Mouse (Mus musculus) ES-E14 (cell line): ENCODE measurements around the gene Tbc1d24. TPM values are rescaled to one million over a fixed set of nuclear protein-coding genes. Genes with fewer than 3 reads are reported as not detected.

Experiments used
- DNase-seq: peaks from one replicate; pipeline ENCODE4 v3.0.0-alpha.2; 2013; ENCODE audit warnings: low read depth, low spot score
- H3K27ac ChIP-seq: 2 replicates; pipeline ENCODE4 v1.5.1; 2012; ENCODE audit warnings: low read depth, mild to moderate bottlenecking, low read length, moderate library complexity, mixed read lengths; ENCODE audit not compliant: poor library complexity, insufficient read depth, severe bottlenecking
- H3K36me3 ChIP-seq: 2 replicates; pipeline ENCODE4 v1.6.1; 2012; ENCODE audit warnings: mild to moderate bottlenecking, low read length, moderate library complexity, mixed read lengths; ENCODE audit not compliant: control insufficient read depth, poor library complexity, insufficient read depth, severe bottlenecking
- H3K4me1 ChIP-seq, 2 experiments: fragments of 150-350 bp in 1 of 2; sonication (generic) in 1 of 2; 2 replicates each; pipeline ENCODE4 v1.6.1; 2012; ENCODE audit warnings: low read length in 2 of 2, mild to moderate bottlenecking in 1 of 2, mixed read lengths in 1 of 2; ENCODE audit not compliant: control insufficient read depth in 2 of 2, insufficient read depth in 2 of 2, poor library complexity in 1 of 2
- H3K4me3 ChIP-seq, 2 experiments: fragments of 150-350 bp in 1 of 2; sonication (generic) in 1 of 2; 2 replicates each; pipeline ENCODE4 v1.5.1; 2012; ENCODE audit warnings: low read length in 2 of 2, low read depth in 1 of 2, mild to moderate bottlenecking in 1 of 2, mixed read lengths in 1 of 2; ENCODE audit not compliant: insufficient read depth in 1 of 2, poor library complexity in 1 of 2, severe bottlenecking in 1 of 2
- H3K9ac ChIP-seq: 2 replicates; pipeline ENCODE4 v1.6.1; 2012; ENCODE audit warnings: low read depth, mild to moderate bottlenecking, low read length, mixed read lengths; ENCODE audit not compliant: poor library complexity, insufficient read depth, severe bottlenecking
- H3K9me3 ChIP-seq: fragments of 150-350 bp; sonication (generic); 2 replicates; pipeline ENCODE4 v1.6.1; 2012; ENCODE audit warnings: low read depth, mild to moderate bottlenecking, low read length; ENCODE audit not compliant: control insufficient read depth, insufficient read depth
- CHD2 ChIP-seq: IDR thresholded peaks from 2 replicates; pipeline ENCODE4 v1.6.1; 2014; ENCODE audit warnings: mild to moderate bottlenecking, low read depth, low read length, inconsistent platforms
- HCFC1 ChIP-seq: IDR thresholded peaks from 2 replicates; pipeline ENCODE4 v1.6.1; 2012; ENCODE audit warnings: low read length, inconsistent platforms, borderline replicate concordance; ENCODE audit not compliant: insufficient read depth
- MAFK ChIP-seq: IDR thresholded peaks from 2 replicates; pipeline ENCODE4 v1.6.1; 2014; ENCODE audit warnings: mild to moderate bottlenecking, low read depth, low read length, inconsistent platforms; ENCODE audit not compliant: insufficient read depth
- ZC3H11A ChIP-seq: IDR thresholded peaks from 2 replicates; pipeline ENCODE4 v1.6.1; 2012; ENCODE audit warnings: low read depth, mild to moderate bottlenecking, inconsistent platforms, low read length, borderline replicate concordance
- ZNF384 ChIP-seq: IDR thresholded peaks from 2 replicates; pipeline ENCODE4 v1.6.1; 2012; ENCODE audit warnings: low read depth, low read length, inconsistent platforms
- in situ Hi-C, 2 experiments: fragments of 600-800 bp; cut with MboI; formaldehyde crosslinking; loops; one replicate each; pipeline ENCODE4 v1.15.1; 2025; ENCODE audit warnings: low sequenced_read_pairs in 2 of 2, inconsistent platforms in 1 of 2; ENCODE audit not compliant: unreplicated experiment in 2 of 2
- total RNA-seq: library from RNA; depleted of rRNA; stranded (reverse); fragments of 300-350 nt; gene quantifications from 2 replicates; pipeline ENCODE4 v1.2.3, GENCODE M21; 2012

Gene Tbc1d24
- total RNA-seq, 1 experiment, result 14.1 TPM

DNA sequence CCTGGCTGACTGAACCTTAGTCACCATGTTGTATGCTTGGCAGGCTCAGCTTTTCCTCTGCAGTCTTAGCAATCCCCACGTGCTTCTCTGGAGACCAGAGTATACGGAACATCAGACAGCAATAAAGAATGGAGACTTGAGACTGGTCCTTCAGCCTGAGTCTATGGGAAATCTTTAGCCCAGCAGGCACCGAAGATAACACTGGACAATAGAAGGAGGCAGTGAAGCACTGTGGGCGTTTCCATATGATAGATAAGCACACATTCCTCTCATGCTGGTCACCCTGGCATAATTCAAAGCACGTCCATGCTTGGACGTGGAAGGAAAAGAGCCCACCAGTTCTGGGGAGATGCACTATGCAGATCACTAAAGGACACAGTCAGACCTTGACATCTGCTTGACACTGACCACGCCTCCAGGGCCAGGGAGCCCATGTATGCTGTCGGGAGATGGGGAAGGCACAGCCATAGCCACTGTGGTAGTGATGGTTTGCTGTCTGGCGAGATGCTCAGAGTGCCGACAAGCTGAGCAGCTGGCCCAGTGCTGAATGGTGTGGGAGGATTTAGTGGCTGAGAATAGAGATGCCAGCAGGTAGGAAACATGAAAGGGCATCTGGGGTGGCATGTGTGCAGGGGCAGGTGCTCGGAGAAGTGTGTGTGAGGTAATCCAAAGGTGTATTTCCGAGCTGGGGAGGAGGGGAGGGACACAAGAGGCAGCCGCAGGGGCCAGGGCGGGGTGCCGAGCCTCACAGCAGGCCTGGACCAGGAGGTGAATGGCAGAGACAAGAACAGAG lies 8.1 kb downstream of the Tbc1d24 start:
- no peak overlapping the region for H3K4me3 ChIP-seq
- TF ChIP-seq CHD2, result no peak
- no peaks in the 10 kb centered on the region for H3K9me3 ChIP-seq
- in situ Hi-C loops, result no loop called here
- no peaks in the 10 kb centered on the region for H3K36me3 ChIP-seq
- no peak overlapping the region for H3K9ac ChIP-seq
- no peak overlapping the region for H3K27ac ChIP-seq
- peaks cover 4 to 40% of the 10 kb centered on the region in 2 experiments; a peak in 3 of 4 replicates for H3K4me1 ChIP-seq
- DNase-seq, result no peak

DNA sequence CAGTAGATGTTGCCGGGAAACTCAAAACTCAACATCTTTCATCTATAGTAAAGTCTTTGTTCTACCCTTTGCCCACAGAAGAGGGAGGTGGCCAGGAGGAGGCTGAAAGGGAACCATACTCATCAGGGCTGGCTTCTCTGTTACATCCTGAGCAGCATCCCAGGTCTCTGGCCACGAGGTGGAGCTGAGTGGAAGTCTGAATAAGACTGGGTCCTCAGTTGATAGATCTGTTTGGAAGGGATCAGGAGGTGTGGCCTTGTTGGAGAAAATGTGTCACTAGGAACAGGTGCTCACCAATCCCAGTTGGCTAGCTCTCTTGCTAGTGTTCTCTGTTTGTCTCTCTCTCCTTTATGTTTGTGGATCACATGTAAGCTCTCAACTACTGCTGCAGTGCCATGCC lies 10.0 kb downstream of the Tbc1d24 start:
- Histone ChIP-seq H3K36me3 (no peaks in the 10 kb centered on the region), H3K9me3 (no peaks in the 10 kb centered on the region), H3K4me1 (peaks cover 4 to 35% of the 10 kb centered on the region in 2 experiments; a peak in 3 of 4 replicates), H3K4me3 (no peak overlapping the region), H3K27ac (no peak overlapping the region), H3K9ac (no peak overlapping the region)
- no peak for DNase-seq
- TF ChIP-seq ZC3H11A, result no peak
- TF ChIP-seq HCFC1, result no peak
- TF ChIP-seq CHD2, result no peak
- no peak for TF ChIP-seq MAFK
- TF ChIP-seq ZNF384, result no peak
- in situ Hi-C loops, result no loop called here

DNA sequence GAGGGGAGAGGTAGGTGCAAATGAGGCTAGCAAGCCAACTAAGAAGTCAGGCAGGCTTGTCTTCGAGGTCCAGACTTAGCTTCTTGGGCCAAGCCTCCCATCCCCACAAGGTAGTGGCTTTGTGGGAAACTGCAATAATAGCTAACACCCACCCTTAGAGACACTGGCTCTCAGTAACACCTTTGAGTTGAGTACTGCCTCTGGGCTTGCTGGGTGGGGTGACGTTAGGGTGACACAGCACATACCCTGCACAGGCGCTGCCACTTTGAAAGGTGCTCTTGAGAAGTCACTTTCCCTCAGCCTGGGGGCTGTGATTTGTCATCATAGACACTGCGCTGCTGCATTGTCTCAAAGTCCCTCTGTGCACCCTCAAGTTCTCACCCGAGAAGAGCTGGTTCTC lies 11.6 kb downstream of the Tbc1d24 start:
- no peak for DNase-seq
- no peak overlapping the region for H3K4me3 ChIP-seq
- H3K9me3 ChIP-seq, result no peaks in the 10 kb centered on the region
- TF ChIP-seq ZC3H11A (no peak), MAFK (no peak), CHD2 (no peak), HCFC1 (no peak), ZNF384 (no peak)
- H3K4me1 ChIP-seq, result peaks cover 4 to 25% of the 10 kb centered on the region in 2 experiments; a peak in 3 of 4 replicates
- in situ Hi-C loops, result no loop called here
- no peak overlapping the region for H3K9ac ChIP-seq
- no peak overlapping the region for H3K27ac ChIP-seq
- H3K36me3 ChIP-seq, result no peaks in the 10 kb centered on the region

DNA sequence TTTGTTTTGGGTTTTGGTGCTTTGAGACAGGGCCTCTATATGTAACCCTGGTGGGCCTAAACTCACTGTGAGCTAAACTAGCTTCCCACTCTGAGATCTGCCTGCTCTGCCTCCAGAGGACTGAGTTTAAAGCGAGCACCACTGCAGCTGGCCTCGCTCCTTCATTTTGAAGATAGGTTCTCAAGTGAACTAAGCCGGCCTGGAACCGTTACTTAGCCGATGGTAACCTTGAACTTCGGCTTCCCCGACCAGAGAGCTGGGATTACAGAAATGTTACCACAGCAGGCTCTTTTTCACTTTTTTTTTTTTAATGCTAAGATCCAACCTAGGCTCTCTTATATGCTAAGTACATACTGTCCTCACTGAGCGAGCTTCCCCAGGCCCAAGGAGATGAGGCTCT lies 12.1 kb downstream of the Tbc1d24 start:
- Histone ChIP-seq H3K36me3 (no peaks in the 10 kb centered on the region), H3K4me3 (no peak overlapping the region), H3K9ac (no peak overlapping the region), H3K4me1 (peaks cover 4 to 25% of the 10 kb centered on the region in 2 experiments; a peak in 3 of 4 replicates), H3K27ac (no peak overlapping the region), H3K9me3 (no peaks in the 10 kb centered on the region)
- TF ChIP-seq HCFC1, result no peak
- TF ChIP-seq ZC3H11A, result no peak
- TF ChIP-seq MAFK, result no peak
- TF ChIP-seq CHD2, result no peak
- TF ChIP-seq ZNF384, result no peak
- in situ Hi-C loops, result no loop called here
- DNase-seq, result no peak

DNA sequence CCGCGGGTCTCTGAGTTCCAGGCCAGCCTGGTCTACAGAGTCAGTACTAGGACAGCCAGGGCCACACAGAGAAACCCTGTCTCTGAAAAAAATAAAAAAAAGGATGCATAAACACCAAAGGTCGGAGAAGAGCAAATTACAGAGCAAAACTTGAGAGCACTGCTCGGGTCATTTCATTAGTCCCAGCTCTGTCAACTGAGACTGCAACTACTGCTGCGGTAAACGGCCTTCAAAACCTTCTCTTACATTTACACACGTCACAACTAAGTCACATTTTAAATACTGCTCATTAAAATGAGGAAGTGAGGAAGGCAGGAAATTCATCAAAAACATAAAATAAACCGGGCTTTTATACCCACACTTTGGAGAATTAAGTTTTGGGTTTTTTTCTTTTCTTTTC lies 12.5 kb downstream of the Tbc1d24 start:
- H3K4me1 ChIP-seq, result peaks cover 4 to 23% of the 10 kb centered on the region in 2 experiments; a peak in 3 of 4 replicates
- no peak overlapping the region for H3K27ac ChIP-seq
- no peaks in the 10 kb centered on the region for H3K9me3 ChIP-seq
- in situ Hi-C loops, result no loop called here
- 0 out of 2 replicates have a peak, but pooled peaks cover 2% of the 10 kb centered on the region for H3K36me3 ChIP-seq
- TF ChIP-seq CHD2, result no peak
- TF ChIP-seq MAFK, result no peak
- TF ChIP-seq ZNF384, result no peak
- TF ChIP-seq HCFC1, result no peak
- no peak for TF ChIP-seq ZC3H11A
- DNase-seq, result no peak
- no peak overlapping the region for H3K9ac ChIP-seq
- no peak overlapping the region for H3K4me3 ChIP-seq
